Mouse (Mus musculus): Measurements from ENCODE around the gene Ranbp17.

Gene Ranbp17

DNA sequence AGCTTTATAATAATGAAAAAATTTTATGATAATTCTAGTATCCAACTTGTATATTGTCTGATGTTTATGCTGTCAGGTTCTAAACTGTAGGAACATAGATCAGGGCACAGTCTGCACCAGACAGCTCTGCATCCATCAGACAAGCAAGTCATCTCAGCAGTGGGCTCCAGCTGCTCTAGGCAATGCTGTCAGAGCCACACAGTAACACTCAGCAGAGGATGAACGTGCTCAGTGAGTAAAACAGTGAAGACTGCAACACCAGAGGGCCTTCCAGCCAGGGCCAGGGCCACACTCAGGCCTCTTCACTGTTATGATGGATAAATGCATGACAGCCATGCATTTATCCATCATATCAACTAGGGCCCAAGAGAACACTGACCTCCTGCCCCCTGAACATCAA lies 114.2 kb downstream of the Ranbp17 start:
- no peak for DNase-seq

DNA sequence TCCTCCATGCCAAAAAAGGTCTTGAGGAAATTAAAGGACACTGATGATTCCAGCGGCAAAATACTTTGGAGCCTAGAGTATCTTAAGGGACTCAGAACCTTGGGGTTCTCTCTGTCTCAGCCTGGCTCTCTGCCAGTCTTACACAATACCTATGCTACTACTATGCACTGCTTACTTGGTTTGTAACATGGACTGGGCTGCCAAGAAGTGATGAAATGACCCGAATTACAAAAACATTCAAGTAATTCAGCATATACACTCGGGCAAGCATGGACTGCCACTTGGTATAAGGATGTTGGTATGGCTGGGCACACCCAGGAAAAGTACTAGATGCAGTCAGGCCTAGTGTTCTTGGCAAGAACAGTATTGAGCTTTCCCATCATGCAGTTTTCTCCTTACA lies 114.8 kb downstream of the Ranbp17 start:
- DNase-seq: peak; percentile 6

DNA sequence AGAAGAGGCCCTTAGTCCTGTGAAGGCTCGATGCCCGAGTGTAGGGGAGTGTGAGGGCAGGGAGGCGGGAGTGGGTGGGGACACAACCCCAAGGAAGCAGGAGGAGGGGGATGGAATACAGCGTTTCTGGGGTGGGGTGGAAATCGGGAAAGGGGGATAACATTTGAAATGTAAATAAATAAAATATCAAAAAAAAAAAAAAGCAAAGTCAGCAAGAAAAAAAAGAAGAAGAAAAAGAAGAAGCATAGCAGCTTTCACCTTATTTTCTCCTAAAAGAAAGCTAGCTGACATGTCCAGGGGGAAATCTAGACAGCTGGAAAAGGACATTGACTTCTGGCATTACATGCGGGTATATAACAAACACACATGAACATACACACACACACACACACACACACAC lies 117.3 kb downstream of the Ranbp17 start:
- DNase-seq: no peak

DNA sequence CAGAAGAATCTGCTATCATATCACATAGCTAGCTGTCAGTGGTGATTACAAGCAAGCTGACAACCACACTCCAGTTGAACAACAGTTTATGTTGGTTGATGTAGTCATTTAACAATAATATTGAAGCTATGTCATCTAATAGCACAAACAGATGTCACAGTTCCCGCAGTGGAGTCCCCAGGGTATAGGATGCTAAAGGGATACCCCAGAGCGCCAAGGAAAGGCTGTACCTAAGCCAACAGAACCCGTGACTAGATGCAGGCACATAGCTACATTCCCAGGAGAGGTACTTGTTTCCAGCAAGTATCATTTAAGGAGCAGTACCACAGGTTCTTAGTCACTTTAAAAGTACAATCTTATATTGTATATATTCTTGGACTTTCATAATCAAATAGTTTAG lies 119.5 kb downstream of the Ranbp17 start:
- DNase-seq: no peak

- no peak for DNase-seq
These were observed 124.9 kb downstream of the Ranbp17 start for GRCm38 (mm10) chr11:33388685-33389084.

DNA sequence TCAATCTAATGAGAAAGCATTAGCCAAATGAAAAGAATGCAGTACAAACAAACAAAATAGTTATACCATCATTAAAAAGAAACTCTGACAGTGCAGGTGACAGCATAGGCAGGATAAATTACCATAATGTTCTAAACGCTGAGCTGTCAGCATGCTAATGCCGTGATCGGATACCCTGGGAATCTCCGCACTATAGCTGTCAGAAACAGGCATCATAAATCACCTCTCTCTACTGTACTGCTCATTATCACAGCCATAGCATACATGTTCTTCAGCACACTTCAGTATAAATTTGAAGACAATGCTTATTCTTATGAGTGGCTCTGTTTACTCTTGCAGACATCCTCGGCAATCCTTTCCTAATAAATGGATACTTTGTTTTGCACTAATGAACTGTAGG lies 151.7 kb downstream of the Ranbp17 start:
- no peak for DNase-seq

GRCm38 (mm10) chr11:33349269-33349668 lies 164.3 kb downstream of the Ranbp17 start:
- DNase-seq: no peak

DNA sequence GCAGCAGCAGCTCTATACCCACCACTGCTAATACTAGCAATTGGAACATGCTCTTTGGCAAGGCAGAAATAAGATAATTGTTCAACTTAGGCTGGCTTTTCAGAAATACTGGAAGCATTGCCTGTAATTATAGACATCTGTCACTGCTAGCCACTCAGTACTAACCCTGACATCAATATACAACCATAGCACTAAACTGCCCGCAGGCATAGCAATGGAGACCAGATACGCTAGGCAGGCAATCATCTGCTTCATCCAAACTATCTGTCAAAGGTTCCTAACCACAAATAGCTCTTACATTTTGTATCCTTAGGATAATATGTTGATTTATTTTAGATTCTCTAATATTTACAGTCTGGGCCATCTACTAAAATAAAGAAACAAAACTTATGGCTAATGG lies 171.5 kb downstream of the Ranbp17 start:
- no peak for DNase-seq

GRCm38 (mm10) chr11:33336552-33337121 lies 176.9 kb downstream of the Ranbp17 start:
- DNase-seq: peak; percentile 29

DNA sequence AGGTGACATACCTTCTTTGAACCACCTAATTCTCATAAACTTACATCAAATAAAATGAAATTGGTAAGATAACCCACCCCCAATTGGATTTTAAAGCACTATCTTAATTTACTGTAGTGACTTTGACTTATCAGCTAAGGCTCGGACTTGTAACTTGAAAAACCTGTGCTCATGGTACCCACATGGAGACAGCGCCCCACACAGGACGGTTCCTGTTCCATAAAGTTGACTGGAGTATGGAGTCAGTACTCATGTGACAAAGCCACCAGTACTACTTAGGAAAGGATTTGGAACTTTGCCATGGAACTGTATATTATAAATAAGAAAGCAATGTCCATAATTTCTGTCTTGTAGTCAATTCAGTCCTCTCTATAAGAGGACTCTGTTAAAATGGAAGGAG lies 177.9 kb downstream of the Ranbp17 start:
- no peak for DNase-seq

DNA sequence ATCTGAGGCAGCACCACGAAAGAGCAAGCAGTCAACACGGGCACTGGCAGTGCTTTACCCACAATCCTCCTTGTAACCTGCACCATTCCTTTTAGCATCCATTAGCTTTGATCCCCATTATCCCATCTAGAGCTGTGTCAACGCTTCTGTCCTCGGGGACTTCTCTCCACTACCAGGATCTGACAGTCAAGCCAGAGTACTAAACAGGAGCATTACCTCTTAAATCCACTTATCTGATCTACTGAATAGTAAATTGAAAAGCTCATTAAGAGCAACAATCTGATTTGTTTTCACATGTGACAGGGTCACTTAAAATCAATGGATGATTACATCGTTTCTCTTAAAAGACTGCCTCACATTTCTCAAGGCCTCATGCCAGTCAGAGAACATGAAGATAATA lies 181.4 kb downstream of the Ranbp17 start:
- DNase-seq: no peak

GRCm38 (mm10) chr11:33319006-33319611 lies 194.4 kb downstream of the Ranbp17 start:
- no peak for DNase-seq

- no peak for DNase-seq
These were observed 204.0 kb downstream of the Ranbp17 start for GRCm38 (mm10) chr11:33309566-33309965.

DNA sequence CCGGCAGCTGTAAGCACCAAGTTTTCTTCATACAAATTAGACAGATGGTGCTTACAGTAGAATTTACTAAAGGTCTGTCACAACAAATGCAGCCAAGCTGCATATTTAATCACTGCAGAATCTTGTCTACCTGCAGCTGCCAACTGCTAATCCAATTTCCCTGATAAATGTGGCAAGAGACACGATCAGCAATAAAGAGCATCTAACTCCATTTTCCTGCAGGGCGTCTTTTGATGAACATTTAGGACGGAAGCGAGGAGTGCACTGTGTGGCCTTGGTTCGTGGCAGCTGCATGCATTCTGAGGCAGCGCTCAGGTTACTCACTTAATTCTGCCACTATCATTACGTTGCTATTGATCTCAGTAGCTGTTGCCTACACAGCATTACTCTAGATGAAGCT lies 212.7 kb downstream of the Ranbp17 start:
- no peak for DNase-seq

DNA sequence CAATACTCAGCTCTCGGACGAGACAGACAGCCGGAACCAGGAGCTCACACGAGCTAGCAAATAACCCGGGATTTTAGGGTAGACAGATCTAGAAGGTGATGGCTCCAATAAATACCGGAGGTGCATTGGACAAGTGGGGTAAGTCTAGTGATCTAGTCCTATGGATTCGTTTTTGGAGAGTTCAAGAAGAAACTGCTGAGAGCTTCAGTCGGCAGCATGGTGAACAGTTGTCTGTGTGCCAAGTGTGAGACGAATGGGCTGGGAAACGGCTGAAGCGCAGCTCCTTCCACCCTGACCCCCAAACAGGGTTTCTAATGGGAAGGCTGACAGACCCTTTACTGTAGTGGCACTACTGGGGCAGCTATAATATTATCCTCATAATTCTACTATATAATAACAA lies 214.2 kb downstream of the Ranbp17 start:
- no peak for DNase-seq

DNA sequence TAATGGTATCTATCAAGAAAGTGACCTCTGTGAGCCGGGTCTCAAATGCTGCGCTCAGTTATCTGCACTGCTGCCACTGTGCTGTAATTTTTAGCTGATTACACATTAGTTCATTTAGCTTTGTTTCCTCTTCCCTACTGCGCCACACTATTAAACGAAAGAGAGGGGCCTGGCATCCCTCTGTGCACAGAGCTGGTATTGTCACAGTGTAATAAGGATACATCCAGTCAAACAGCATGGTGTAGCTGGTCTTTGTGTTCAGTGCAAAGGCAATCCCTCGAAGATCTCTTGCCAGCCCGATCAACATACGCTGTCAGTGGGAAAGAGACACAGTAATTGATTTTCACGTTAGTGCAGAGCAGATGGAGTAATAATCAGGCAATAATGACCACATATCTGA lies 216.4 kb downstream of the Ranbp17 start:
- DNase-seq: no peak

- peak; percentile 9 for DNase-seq
These were observed 218.1 kb downstream of the Ranbp17 start for GRCm38 (mm10) chr11:33295422-33295821.

DNA sequence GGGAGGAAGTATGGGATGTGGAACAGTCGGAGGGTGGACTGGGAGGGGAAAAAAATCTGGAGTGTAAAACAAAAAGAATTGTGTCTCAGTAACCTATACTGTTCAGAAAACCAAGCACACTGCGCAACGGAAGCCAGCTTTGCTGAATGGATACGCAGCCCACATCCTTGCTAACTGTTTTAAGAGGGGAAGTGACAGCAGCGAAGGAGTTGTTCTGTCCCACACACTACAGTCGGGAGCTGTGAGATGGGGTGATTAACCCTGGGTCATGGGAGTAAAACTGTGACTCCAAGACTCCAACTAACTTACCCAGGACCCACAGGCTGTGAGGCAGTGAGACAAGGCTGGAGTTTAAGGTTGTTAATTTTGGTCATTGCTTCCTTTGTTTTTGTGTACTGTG lies 219.5 kb downstream of the Ranbp17 start:
- no peak for DNase-seq

GRCm38 (mm10) chr11:33278571-33278970 lies 235.0 kb downstream of the Ranbp17 start:
- DNase-seq: no peak

- no peak for DNase-seq
These were observed 236.9 kb downstream of the Ranbp17 start, which contains the start of gene Gm12117 for GRCm38 (mm10) chr11:33276637-33277036. Gene Gm12117, minus strand, starts transcription at chr11:33276737.

GRCm38 (mm10) chr11:33274816-33275215 lies 238.7 kb downstream of the Ranbp17 start:
- no peak for DNase-seq

- no peak for DNase-seq
These were observed 239.3 kb downstream of the Ranbp17 start for GRCm38 (mm10) chr11:33274294-33274693.

DNA sequence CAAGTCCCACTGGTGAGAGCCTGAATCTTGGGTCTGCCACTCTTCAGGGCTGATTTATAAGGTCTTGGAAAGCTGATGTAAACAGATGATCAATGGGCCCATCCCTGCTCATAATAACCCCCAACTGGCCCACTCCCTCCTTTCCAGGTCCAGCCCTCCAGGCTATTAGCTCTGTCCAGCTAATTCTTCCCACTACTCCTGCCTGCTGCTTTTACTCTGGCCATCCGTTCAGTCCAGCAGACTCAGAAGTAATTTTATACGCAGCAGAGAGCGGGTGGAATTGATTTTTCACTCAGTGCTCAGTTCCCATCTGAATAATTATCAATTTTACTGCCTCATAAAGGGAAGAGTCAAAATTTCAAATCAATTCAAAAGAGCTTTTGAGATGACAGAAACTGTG lies 273.3 kb downstream of the Ranbp17 start:
- no peak for DNase-seq

DNA sequence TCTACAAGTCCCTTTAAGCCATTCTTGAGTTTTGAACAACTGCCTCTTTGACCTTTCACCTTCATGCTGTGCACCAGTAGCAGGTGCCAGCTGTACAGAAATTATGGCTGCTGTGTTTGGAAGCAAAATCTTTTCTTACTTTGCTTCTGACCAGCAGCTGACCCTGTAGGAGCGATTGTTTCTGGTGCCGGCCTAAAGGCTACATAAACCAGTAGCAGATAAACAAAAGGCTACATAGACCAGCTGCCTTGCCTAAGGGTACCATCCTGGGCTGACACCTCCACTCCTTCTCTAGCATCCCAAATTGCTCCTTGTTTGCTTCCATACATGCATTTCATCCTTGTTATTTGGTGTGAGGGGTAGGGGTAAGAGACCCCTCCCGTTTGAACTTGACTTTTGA lies 279.4 kb downstream of the Ranbp17 start:
- DNase-seq: no peak

GRCm38 (mm10) chr11:33232056-33232455 lies 281.5 kb downstream of the Ranbp17 start:
- DNase-seq: no peak
